ENCODE assay signal across 8 mouse cellular contexts in the genomic region with DNA sequence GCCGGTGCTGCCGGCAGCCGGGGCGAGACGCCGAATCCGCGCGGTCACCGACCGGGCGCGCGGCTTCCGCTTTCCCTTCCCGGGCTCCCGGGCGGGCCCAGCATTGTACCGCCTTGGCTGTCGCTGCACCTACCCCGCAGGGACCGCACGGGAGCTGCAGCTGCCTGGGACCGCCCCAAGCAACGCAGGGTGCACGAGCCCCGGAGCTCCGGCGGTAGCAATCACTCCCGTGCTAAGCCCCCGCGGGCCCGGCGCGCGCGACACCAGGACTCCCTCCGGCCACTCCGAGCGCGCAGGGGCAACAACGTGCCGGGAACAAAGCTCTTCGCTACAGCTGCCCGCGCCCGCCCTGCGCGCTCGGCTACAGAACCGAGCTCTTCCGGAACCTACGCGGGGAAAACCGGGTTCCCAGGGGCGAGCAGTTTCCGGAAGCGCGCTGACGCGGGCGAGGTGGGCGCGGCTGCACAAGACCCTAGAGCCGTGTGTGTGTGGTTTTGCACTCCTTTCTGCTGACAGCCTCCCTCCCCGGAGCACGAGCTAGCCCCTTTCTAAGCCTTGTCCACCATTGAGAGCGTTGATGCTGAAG. TPM values are rescaled to one million over a fixed set of nuclear protein-coding genes. Genes with fewer than 3 reads are reported as not detected.
DNase-seq lines count a peak whose midpoint lies in the region; ATAC-seq and TF ChIP-seq lines count a peak whose summit lies in the region.

A gene (minus strand): TSS at position 395 of the 586 bp plus-strand sequence.

- H3K36me3 ChIP-seq in forebrain, embryonic 14.5 days (ENCODE audit: control insufficient read depth, insufficient read depth, low read length): no peaks in the 10 kb centered on the region
- no peaks in the 10 kb centered on the region; the same call in 1 of the 2 replicates for H3K36me3 ChIP-seq in neural tube, embryonic 15.5 days

- peak within 1 kb of the TSS; percentile 51 for H3K4me2 ChIP-seq in forebrain, embryonic 14.5 days (ENCODE audit: low read length)
- H3K4me2 ChIP-seq in neural tube, embryonic 15.5 days: peak within 1 kb of the TSS; percentile 66

- DNase-seq in 416B (ENCODE audit: low read depth): peak; percentile 70
- peak; percentile 76 for DNase-seq in adrenal gland, postnatal 10 days
- DNase-seq in forebrain, embryonic 14.5 days (ENCODE audit: low spot score): peak; percentile 90
- peak; percentile 75 to 76 for DNase-seq in heart, postnatal 14 days
- peak; percentile 77 to 85 for DNase-seq in kidney, postnatal 4 days
- peak; percentile 59 for DNase-seq in lung, adult 2 months
- DNase-seq in testis, postnatal 10 days (ENCODE audit: low spot score): peak; percentile 77

- peak within 1 kb of the TSS; percentile 92 for H3K27ac ChIP-seq in forebrain, embryonic 14.5 days (ENCODE audit: low read depth, low read length)
- H3K27ac ChIP-seq in neural tube, embryonic 15.5 days (replicated peaks): peak within 1 kb of the TSS; percentile 95

- H3K4me3 ChIP-seq in forebrain, embryonic 14.5 days (ENCODE audit: low read depth, low read length): peak within 1 kb of the TSS; percentile 88
- peak within 1 kb of the TSS; percentile 77 for H3K4me3 ChIP-seq in lung, adult 2 months (replicated peaks; ENCODE audit: extremely low read depth, low read depth, low read length)
- peak within 1 kb of the TSS; percentile 87 for H3K4me3 ChIP-seq in neural tube, embryonic 15.5 days (replicated peaks)

- peak; percentile 22; the same call in 1 of the 2 replicates for TF ChIP-seq POLR2A in lung, adult 2 months (IDR thresholded peaks at IDR 0.05; ENCODE audit: borderline replicate concordance, extremely low read depth, low read depth, low read length)

- H3K9ac ChIP-seq in forebrain, embryonic 14.5 days (ENCODE audit: low read length): peak within 1 kb of the TSS; percentile 96
- peak within 1 kb of the TSS; percentile 93 for H3K9ac ChIP-seq in neural tube, embryonic 15.5 days (replicated peaks)

- ATAC-seq in forebrain, embryonic 14.5 days: peak; percentile 93
- peak; percentile 94 for ATAC-seq in neural tube, embryonic 15.5 days (ENCODE audit: low FRiP score)

- H3K27me3 ChIP-seq in forebrain, embryonic 14.5 days (replicated peaks; ENCODE audit: control insufficient read depth, insufficient read depth, low read length): no peaks in the 10 kb centered on the region
- H3K27me3 ChIP-seq in neural tube, embryonic 15.5 days (replicated peaks): no peaks in the 10 kb centered on the region

- intact Hi-C loops in heart, postnatal 14 days (cut with DNase I): no loop called here

- no peaks in the 10 kb centered on the region for H3K9me3 ChIP-seq in forebrain, embryonic 14.5 days (replicated peaks; ENCODE audit: control insufficient read depth, low read length)
- no peaks in the 10 kb centered on the region for H3K9me3 ChIP-seq in neural tube, embryonic 15.5 days (replicated peaks)

- TF ChIP-seq CTCF in lung, adult 2 months (IDR thresholded peaks at IDR 0.05; ENCODE audit: insufficient read depth, low read length): no peak

- under 1% methylated on average over 67 of the region's 68 CpGs for WGBS in forebrain, embryonic 14.5 days
- under 1% methylated on average over 61 of the region's 68 CpGs for WGBS in lung, adult 2 months
- under 1% methylated on average over 52 of the region's 68 CpGs for WGBS in neural tube, embryonic 15.5 days

- peaks cover 14% of the 10 kb centered on the region for H3K4me1 ChIP-seq in forebrain, embryonic 14.5 days (ENCODE audit: control insufficient read depth, insufficient read depth, low read length)
- no peaks in the 10 kb centered on the region; the same call in 1 of the 2 replicates for H3K4me1 ChIP-seq in lung, adult 2 months (ENCODE audit: control insufficient read depth, insufficient read depth, low read length)
- peaks cover 45% of the 10 kb centered on the region for H3K4me1 ChIP-seq in neural tube, embryonic 15.5 days

RNA-seq across cellular contexts. Expression of the gene that starts here (rescaled TPM):
- 10 to 100 TPM; 13.5 to 14.6 TPM for total RNA-seq in adrenal gland, postnatal 10 days (2021)
- polyA plus RNA-seq in forebrain, embryonic 14.5 days (2014; fragmentation: Nextera tagmentation; extraction: Ambion mirVana): 173 and 183 TPM in 2 replicates
- 1 to 10 TPM; 6.2 to 6.4 TPM for total RNA-seq in heart, postnatal 14 days (2021)
- polyA plus RNA-seq in lung, adult 2 months (2012; rRNA removed): 17.0 and 21.9 TPM in 2 replicates
- 138 and 164 TPM in 2 replicates for polyA plus RNA-seq in neural tube, embryonic 15.5 days (2015; fragmentation: Nextera tagmentation; extraction: Ambion mirVana)

Comparison
In these comparisons a context has a peak if more than half of its experiments do, and no peak if none do; other contexts are left out.
1. Peak in every context shown above with its lines: DNase-seq, ATAC-seq, H3K4me3 ChIP-seq and H3K27ac ChIP-seq.